Mouse (Mus musculus): ENCODE measurements around the gene Tcta.
"Not testable (repeated sequence)": the region's sequence is repeated elsewhere in the genome, so short reads cannot be mapped to it uniquely, and the experiment has no call there.

Tcta gene

DNA sequence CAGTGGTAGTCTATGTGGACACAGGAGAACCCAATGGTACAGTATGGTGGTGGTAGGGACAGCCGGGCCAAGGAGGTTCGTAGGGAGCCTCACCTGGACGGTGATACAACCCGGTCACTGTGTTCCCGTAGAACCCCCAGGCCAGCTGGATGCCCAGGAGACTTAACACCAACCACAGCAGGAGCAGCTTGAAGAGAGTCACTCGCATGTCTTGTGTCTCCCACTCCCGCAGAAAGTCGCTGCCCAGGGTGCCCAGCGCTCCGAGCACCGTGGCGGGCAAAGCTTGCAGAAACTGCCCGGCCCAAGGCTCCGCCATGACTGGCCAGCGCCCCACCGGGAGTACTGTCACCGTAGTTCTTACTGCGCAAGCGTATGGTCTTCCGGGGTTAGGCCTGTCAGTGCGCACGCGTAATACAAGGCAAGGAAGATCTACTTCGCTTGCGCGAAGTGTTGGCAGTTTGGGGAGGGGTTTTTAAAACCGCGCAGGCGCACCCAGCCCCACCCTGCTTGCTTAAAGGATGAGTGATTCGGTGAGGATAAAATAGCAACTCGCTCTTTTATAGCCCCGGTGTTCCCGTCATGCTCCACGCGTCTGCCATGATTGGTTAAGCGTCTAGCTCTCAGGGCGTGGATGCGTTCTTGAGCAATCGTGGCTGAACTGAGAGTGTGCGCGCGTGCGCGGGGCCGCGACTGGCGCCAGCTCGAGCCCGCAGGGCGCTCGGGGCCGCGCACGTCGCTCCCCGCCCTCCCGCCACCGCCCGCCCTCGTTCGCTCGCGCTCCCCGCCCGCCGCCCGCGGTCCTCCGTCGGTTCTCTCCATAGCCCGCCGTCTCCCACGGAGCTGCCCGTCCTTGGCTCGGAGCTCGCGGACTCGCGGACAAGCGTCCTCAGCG, at the start of gene Tcta, which contains the start of gene Rhoa:
Gene Tcta, minus strand, starts transcription at position 532 of the 892 bp plus-strand sequence.
Gene Rhoa, plus strand, starts transcription at position 501 of the 892 bp plus-strand sequence.
- peak; percentile 99 for DNase-seq (ENCODE audit: low read depth)

DNA sequence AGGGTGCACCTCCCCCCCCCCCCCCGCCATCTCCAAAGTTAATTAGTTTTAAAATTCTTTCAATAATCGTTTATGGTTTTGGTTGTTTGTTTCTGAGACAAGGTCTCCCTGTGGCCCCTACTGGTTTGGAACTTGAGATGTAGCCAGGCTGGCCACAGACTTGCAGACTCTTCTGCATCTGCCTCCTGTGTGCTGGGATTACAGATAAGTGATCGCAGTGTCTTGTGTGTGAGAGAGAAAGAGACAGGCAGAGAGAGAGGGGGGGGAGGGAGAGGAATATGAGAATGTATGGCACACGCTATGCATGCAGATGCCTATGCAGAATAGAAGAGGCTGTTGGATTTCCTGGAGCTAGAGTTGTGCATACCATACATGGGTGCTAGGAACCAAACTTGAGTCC, 43.8 kb upstream of the Tcta start:
- no peak for DNase-seq (ENCODE audit: low read depth)

- no peak for DNase-seq (ENCODE audit: low read depth)
Measured at GRCm38 (mm10) chr9:108348290-108348680, 42.3 kb upstream of the Tcta start.

- peak; percentile 62 for DNase-seq (ENCODE audit: low read depth)
Measured at GRCm38 (mm10) chr9:108347540-108348289, 41.8 kb upstream of the Tcta start, which contains the start of gene Usp4. Gene Usp4 (plus strand): TSS chr9:108347853.

DNA sequence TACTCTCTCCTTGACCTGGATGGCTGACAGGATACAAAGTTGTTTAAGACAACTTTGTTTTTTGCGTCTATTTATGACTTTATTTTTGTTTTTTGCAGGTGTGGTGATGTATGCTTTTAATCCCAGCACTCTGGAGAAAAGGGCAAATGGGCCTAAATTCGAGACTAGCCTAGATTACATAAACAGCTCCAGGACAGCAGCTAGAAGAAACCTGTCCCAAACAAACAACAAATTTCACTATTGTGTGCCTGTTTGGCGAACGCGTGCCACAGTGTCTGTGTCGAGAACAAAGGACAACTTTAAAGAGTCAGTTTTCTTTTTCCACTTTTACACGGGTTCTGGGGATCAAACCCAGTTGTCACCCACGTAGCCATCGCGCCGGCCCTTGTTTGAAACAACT, 41.1 kb upstream of the Tcta start:
- DNase-seq (ENCODE audit: low read depth), result no peak

GRCm38 (mm10) chr9:108344471-108344870, 38.5 kb upstream of the Tcta start:
- DNase-seq (ENCODE audit: low read depth), result no peak

DNA sequence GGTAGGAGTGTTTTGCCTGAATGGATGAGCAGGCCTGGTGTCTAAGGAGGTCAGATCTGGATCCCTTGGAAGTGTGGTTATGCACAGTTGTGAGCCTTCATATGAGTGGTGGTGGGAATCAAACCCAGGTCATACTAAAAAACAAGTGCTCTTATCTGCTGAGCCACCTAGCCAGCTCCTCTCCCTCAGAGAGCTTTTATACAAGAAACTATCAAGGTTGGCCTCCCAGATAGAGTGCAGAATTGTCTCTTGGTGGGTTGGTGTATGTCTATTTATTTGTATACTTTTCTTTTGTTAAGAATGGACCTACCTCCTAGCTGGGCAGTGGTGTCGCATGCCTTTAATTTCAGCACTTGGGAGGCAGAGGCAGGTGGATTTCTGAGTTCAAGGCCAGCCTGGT, 37.9 kb upstream of the Tcta start:
- no peak for DNase-seq (ENCODE audit: low read depth)

DNA sequence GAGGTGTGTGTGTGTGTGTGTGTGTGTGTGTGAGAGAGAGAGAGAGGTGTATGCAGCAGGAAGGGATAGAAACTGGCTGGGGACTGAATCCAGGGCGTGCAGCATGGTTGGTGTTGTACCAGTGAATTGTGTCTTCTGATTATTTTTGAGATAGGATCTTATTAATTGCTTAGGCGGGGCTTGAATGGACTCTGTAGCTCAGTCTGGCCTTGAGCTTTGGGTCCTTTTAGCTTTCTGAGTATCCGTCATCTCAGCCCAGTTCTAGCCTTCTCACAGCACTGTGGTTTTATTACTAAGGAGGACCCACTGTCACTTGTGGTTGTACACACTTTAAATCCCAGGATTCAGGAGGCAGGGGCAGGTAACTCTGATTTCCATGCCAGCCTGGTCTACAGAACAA, 37.4 kb upstream of the Tcta start:
- no peak for DNase-seq (ENCODE audit: low read depth)

GRCm38 (mm10) chr9:108342301-108342831, 36.4 kb upstream of the Tcta start:
- DNase-seq (ENCODE audit: low read depth), result peak; percentile 44

DNA sequence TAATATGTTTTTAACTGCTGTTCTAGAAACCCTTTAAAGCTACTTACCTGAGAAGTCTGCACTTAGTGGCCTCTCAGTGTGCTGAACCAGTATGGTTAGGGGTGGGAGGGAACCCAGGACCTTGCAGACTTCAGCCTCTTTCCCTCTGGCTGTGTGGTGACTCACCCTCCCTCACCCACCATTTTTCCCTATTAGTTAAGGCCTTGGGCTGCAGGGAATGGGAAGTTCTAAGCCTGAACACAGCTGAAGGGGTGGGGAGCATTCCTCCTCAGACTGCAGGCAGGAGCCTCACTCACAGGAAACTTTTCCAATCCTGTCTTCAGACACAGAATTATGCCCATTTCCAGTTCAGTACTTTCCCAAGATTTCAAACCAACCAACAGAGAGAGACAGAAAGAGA, 35.8 kb upstream of the Tcta start:
- no peak for DNase-seq (ENCODE audit: low read depth)

DNA sequence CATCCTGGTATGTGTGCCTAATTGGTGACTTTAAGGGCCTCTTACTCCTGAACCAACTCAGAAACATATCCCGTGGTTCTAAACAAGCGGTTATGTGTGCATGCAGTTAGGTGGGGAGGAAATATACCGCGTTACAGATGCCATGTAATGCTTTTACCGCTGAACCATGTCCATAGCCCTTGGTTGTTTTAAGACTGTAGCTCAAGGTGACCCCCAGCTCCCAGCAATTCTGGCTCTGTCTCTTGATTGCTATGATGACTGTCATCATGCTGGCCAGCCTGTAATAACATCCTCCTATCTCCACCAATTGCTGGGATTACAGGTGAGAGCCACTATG, 35.1 kb upstream of the Tcta start:
- DNase-seq (ENCODE audit: low read depth), result no peak

GRCm38 (mm10) chr9:108340258-108341138, 34.5 kb upstream of the Tcta start:
- DNase-seq (ENCODE audit: low read depth), result peak; percentile 73

DNA sequence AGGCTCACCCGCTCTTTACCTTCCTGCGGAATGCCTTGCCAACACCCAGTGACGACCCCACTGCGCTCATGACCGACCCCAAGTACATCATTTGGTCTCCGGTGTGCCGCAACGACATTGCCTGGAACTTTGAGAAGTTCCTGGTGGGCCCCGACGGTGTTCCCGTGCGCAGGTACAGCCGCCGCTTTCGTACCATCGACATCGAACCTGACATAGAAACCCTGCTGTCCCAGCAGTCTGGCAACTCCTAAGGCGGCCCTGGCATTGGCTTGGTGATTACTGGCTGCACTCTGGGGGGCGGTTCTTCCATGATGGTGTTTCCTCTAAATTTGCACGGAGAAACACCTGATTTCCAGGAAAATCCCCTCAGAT, 33.9 kb upstream of the Tcta start:
- DNase-seq (ENCODE audit: low read depth), result no peak

DNA sequence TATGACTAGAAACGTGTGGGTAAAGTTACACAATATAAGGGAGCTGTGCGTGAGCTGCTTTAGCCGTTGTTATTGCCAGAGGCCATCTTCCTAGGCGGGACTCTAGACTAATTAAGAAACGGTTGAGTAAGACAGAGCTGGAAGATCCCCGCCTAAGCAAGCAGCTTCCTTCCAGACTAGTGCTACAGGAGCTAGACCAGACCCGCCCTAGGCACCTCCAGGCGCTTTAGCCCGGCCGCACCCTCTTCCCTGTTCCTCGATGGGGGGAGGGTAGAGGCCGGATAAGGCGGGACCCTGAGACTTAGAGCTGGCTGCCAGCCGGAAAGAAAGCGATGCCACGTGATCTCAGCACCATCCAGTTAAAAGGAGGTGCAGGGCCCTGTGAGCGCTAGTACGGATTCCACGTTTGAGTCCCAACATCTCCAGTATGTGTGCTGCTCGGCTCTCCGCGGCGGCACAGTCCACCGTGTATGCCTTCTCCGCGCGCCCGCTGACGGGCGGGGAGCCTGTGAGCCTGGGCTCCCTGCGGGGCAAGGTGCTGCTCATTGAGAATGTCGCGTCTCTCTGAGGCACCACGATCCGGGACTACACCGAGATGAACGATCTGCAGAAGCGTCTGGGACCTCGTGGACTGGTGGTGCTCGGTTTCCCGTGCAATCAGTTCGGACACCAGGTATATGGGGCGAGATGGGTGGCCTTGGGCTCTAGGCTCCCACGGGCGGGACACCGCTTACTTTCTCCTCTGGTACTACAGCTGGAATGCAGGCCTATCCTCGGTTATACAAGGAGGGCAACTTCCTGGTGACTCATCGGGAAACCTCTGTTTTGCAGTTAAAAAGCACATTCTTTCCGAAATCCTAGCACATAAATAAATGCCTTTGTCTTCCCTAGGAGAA, 33.2 kb upstream of the Tcta start, which contains the start of gene Gpx1:
Gene Gpx1, plus strand, starts transcription at position 18 of the 896 bp plus-strand sequence.
- DNase-seq (ENCODE audit: low read depth), result peak; percentile 98

- no peak for DNase-seq (ENCODE audit: low read depth)
Measured at GRCm38 (mm10) chr9:108338551-108338885, 32.6 kb upstream of the Tcta start.

DNA sequence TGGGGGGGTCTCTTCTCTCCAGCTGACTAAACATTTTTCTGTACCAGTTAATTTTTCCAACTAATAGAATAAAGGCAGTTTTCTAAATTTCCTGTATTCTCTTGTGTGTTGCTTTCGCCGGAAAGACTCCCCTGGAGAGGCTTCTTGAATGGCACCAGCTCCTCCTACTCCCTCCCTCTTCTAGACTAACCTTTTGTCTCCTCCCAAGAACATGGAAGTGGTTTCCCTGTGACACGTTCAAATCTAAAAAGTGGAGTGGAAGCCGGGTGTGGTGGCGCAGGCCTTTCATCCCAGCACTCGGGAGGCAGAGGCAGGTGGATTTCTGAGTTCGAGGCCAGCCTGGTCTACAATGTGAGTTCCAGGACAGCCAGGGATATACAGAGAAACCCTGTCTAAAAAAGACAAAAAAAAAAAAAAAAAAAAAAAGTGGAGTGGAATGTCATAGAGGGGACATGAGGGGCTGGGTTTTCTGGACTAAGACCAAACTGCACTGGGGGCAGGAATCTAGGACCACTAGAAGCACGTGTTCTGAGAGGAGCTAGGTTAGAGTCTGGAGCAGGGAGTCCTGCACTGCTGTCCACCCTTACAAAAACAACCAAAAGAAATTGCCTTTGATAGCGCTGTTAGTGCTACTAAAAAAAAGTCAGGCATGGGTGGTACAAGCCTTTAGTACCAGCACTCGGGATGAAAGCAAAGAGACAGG, 32.0 kb upstream of the Tcta start:
- DNase-seq (ENCODE audit: low read depth), result no peak

- no peak for DNase-seq (ENCODE audit: low read depth)
Measured at GRCm38 (mm10) chr9:108325811-108326210, 19.9 kb upstream of the Tcta start.

DNA sequence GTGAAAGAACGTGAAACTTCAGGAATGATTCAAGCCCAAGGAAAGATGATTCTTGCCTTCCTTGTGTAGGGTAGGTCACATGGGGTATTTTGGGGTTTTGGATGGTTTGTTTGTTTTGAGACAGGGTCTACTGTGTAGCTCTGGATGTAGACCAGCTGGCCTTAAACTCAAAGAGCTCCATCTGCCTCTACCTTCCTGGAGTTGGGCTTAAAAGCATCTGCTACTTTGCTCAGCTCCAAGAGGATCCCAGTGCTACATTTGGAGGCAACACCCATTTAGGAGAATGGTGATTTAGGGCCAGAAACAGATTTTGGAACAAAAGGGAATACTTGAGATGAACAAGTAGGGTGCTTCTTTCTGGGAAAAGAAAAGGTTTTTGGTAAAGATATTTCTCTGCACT, 18.8 kb upstream of the Tcta start:
- DNase-seq (ENCODE audit: low read depth), result no peak

- DNase-seq (ENCODE audit: low read depth), result not testable (repeated sequence)
Measured at GRCm38 (mm10) chr9:108322054-108322453, 16.1 kb upstream of the Tcta start.

DNA sequence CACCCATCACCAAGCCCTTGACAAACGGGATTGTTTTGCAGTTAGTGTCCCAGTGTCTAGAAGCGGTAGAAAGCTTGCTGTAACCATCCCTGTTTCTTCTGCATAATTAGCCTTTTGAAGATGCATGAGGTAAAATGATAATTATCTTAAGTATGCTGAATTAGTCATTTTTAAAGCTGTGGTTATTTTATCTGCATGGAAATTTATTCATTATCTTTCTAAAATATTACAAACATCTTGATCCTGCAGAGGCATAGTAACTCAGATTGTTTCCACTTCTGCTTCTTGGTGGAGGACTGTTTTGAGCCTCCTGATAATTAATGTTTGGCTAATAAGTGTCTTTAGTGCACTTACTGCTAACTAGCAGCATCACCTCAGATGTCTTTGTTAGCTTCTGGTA, 12.5 kb upstream of the Tcta start:
- no peak for DNase-seq (ENCODE audit: low read depth)

Data from c-Kit-positive CD71-negative TER-119-negative erythroid progenitor cells, embryonic 14.5 days (primary cell).